Mouse (Mus musculus): ENCODE results near the gene Hdac6.

Hdac6 gene

GRCm38 (mm10) chrX:7947108-7947899 lies at the start of gene Hdac6:
Gene Hdac6 (minus strand): TSS chrX:7947889.
- in situ Hi-C loops (cut with MboI, MseI) = no loop called here

- in situ Hi-C loops (cut with MboI, MseI) = no loop called here
Observed at GRCm38 (mm10) chrX:7993068-7993735, 45.5 kb upstream of the Hdac6 start.

- in situ Hi-C loops (cut with MboI, MseI) = no loop called here
Observed at GRCm38 (mm10) chrX:7992379-7993067, 44.8 kb upstream of the Hdac6 start.

GRCm38 (mm10) chrX:7981368-7981767 lies 33.7 kb upstream of the Hdac6 start:
- in situ Hi-C loops (cut with MboI, MseI) = no loop called here

GRCm38 (mm10) chrX:7977892-7978291 lies 30.2 kb upstream of the Hdac6 start, which contains the start of gene Gata1:
Gene Gata1 (minus strand): TSS chrX:7978071.
- in situ Hi-C loops (cut with MboI, MseI) = no loop called here

- in situ Hi-C loops (cut with MboI, MseI) = no loop called here
Observed at GRCm38 (mm10) chrX:7971292-7971691, 23.6 kb upstream of the Hdac6 start.

GRCm38 (mm10) chrX:7968899-7969298 lies 21.2 kb upstream of the Hdac6 start:
- in situ Hi-C loops (cut with MboI, MseI) = no loop called here

GRCm38 (mm10) chrX:7968226-7968625 lies 20.5 kb upstream of the Hdac6 start:
- in situ Hi-C loops (cut with MboI, MseI) = no loop called here

GRCm38 (mm10) chrX:7967596-7968201 lies 20.0 kb upstream of the Hdac6 start:
- in situ Hi-C loops (cut with MboI, MseI) = no loop called here

GRCm38 (mm10) chrX:7966161-7966560 lies 18.5 kb upstream of the Hdac6 start:
- in situ Hi-C loops (cut with MboI, MseI) = no loop called here

GRCm38 (mm10) chrX:7963829-7964626 lies 16.3 kb upstream of the Hdac6 start:
- in situ Hi-C loops (cut with MboI, MseI) = no loop called here

- in situ Hi-C loops (cut with MboI, MseI) = no loop called here
Observed at GRCm38 (mm10) chrX:7958868-7959267, 11.2 kb upstream of the Hdac6 start.

- in situ Hi-C loops (cut with MboI, MseI) = no loop called here
Observed at GRCm38 (mm10) chrX:7950091-7950490, 2.4 kb upstream of the Hdac6 start.

- in situ Hi-C loops (cut with MboI, MseI) = no loop called here
Observed at GRCm38 (mm10) chrX:7947900-7948492, 307 bp upstream of the Hdac6 start.

GRCm38 (mm10) chrX:7945618-7946017 lies 2.1 kb downstream of the Hdac6 start:
- in situ Hi-C loops (cut with MboI, MseI) = no loop called here

GRCm38 (mm10) chrX:7937667-7938066 lies 10.0 kb downstream of the Hdac6 start:
- in situ Hi-C loops (cut with MboI, MseI) = no loop called here

- in situ Hi-C loops (cut with MboI, MseI) = no loop called here
Observed at GRCm38 (mm10) chrX:7936874-7937273, 10.8 kb downstream of the Hdac6 start.

- in situ Hi-C loops (cut with MboI, MseI) = no loop called here
Observed at GRCm38 (mm10) chrX:7928270-7928790, 19.4 kb downstream of the Hdac6 start, which contains the start of gene Eras. Gene Eras (minus strand): TSS chrX:7928607.

GRCm38 (mm10) chrX:7927116-7927515 lies 20.6 kb downstream of the Hdac6 start:
- in situ Hi-C loops (cut with MboI, MseI) = no loop called here

GRCm38 (mm10) chrX:7926266-7926665 lies 21.4 kb downstream of the Hdac6 start:
- in situ Hi-C loops (cut with MboI, MseI) = no loop called here
